Mouse (Mus musculus) erythroblast, embryonic 14.5 days (primary cell): ENCODE results near the gene Abca13. TPM values are rescaled to one million over a fixed set of nuclear protein-coding genes. Genes with fewer than 3 reads are reported as not detected.

Source experiments
- H3K27me3 ChIP-seq: 2 replicates; pipeline ENCODE4 v1.6.1; 2012; ENCODE audit warnings: inconsistent platforms; ENCODE audit not compliant: control insufficient read depth
- H3K36me3 ChIP-seq: 2 replicates; pipeline ENCODE4 v1.6.1; 2012; ENCODE audit warnings: mild to moderate bottlenecking, inconsistent platforms; ENCODE audit not compliant: control insufficient read depth
- H3K4me1 ChIP-seq: 2 replicates; pipeline ENCODE4 v1.6.1; 2012; ENCODE audit warnings: inconsistent platforms; ENCODE audit not compliant: control insufficient read depth
- H3K4me3 ChIP-seq: replicated peaks from 2 replicates; pipeline ENCODE3; 2012; ENCODE audit warnings: moderate library complexity, mild to moderate bottlenecking, inconsistent platforms
- H3K9me3 ChIP-seq: 2 replicates; pipeline ENCODE4 v1.6.1; 2012; ENCODE audit warnings: low read length, inconsistent platforms, mixed read lengths; ENCODE audit not compliant: control insufficient read depth
- GATA1 ChIP-seq: IDR thresholded peaks from 2 replicates; pipeline ENCODE4 v1.6.1; 2012; ENCODE audit warnings: low read length, inconsistent platforms, mixed read lengths
- TAL1 ChIP-seq: IDR thresholded peaks from 3 replicates; pipeline ENCODE4 v1.6.1; 2012; ENCODE audit warnings: low read length, inconsistent platforms, mixed read lengths
- polyA plus RNA-seq: library from polyadenylated mRNA; stranded (reverse); fragments of >175 nt; gene quantifications from 2 replicates; pipeline ENCODE4 v1.2.3, GENCODE M21; 2012

Abca13 gene
- polyA plus RNA-seq, 1 experiment = not detected

GRCm38 (mm10) chr11:9684952-9685351 is 493.2 kb downstream of the Abca13 start:
- TF ChIP-seq GATA1 (no peak), TAL1 (no peak)
- no peak overlapping the region for H3K4me3 ChIP-seq
- no peaks in the 10 kb centered on the region for H3K9me3 ChIP-seq
- no peaks in the 10 kb centered on the region for H3K27me3 ChIP-seq
- no peaks in the 10 kb centered on the region for H3K36me3 ChIP-seq
- no peaks in the 10 kb centered on the region for H3K4me1 ChIP-seq

DNA sequence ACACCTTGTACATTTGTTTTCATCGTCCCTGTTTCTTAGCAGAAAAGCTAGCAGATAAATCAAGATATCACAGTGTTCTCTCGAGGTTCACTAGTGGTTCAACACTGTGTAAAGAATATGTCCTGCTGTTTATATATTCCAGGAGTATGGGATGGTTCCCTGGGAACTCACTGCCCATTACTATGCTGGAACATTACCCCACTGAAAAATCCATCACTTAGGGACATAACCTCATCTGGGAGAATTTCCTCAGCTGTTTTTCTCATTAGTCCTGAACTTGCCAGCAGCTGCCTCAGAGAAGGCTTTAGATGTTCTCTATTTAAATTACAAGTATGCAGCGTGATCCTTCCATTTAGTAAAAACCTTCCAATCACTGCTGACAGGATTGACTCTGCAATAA is 513.4 kb downstream of the Abca13 start:
- TF ChIP-seq GATA1 (no peak), TAL1 (no peak)
- no peaks in the 10 kb centered on the region for H3K27me3 ChIP-seq
- no peak overlapping the region for H3K4me3 ChIP-seq
- H3K4me1 ChIP-seq = no peaks in the 10 kb centered on the region
- H3K36me3 ChIP-seq = no peaks in the 10 kb centered on the region
- no peaks in the 10 kb centered on the region for H3K9me3 ChIP-seq

DNA sequence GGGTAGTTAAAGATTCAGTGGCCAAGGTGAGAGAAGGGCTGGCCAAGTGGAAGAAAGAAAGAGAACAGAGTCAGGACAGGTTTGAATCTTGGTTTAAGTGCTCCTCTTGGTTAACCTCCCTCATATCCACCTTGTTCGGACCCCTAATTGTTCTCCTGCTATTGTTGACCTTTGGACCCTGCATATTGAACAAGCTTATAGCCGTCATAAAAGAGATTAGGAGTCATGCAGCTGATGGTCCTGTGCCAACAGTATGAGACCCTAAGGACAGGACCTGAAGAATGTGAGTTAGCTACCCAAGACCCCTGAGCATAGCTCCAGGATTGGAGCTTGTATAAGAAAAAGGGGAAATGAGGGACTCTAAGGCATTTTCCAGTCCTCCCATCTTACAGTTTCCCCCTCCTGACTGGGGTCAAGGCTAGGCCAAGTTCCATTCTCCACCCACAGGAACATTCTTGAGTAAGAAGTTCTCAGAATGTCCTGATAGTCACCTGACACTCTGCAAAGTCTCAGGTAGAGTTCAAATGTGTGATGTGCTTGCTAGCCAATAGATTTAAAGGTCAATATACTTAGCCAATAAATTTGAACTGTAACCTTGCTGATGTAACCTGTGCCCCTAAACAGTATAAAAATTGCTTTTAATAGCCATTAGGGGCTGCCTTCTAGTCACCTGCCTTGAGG is 536.2 kb downstream of the Abca13 start:
- Histone ChIP-seq H3K4me1 (no peaks in the 10 kb centered on the region), H3K9me3 (no peaks in the 10 kb centered on the region), H3K27me3 (no peaks in the 10 kb centered on the region), H3K4me3 (no peak overlapping the region), H3K36me3 (no peaks in the 10 kb centered on the region)
- TF ChIP-seq GATA1 = no peak
- no peak for TF ChIP-seq TAL1

DNA sequence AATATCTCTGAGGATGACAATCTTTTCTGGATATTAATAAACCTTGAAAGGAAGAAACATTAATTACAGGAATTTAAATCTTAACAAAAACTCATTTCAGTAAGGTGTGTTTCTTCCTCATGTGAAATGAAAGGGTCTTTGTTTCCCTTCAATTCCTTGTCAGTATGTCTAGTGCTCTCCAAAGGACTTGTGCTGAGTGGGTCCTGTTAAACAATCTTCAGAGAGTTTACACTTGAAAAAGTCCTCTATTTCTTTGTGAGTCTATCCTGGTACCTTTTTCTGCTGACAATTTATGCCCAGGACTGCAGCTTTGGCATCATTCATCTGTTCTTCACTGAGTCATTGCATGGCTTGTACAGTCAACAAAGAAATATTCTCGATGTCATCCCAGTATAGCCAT is 539.6 kb downstream of the Abca13 start:
- H3K9me3 ChIP-seq = no peaks in the 10 kb centered on the region
- H3K4me3 ChIP-seq = no peak overlapping the region
- no peaks in the 10 kb centered on the region for H3K4me1 ChIP-seq
- no peaks in the 10 kb centered on the region for H3K27me3 ChIP-seq
- H3K36me3 ChIP-seq = no peaks in the 10 kb centered on the region
- TF ChIP-seq GATA1 (no peak), TAL1 (no peak)

Other genes starting within 250 kb of the Abca13 start
- 0.10 and 0.19 TPM in 2 replicates for gene Pkd1l1, start 218.7 kb upstream of the Abca13 start, polyA plus RNA-seq
- gene Hus1, start 180.8 kb upstream of the Abca13 start, polyA plus RNA-seq = 0.10 and 0.20 TPM in 2 replicates
- not detected in 2 replicates for gene Gm11992, start 143.3 kb upstream of the Abca13 start, polyA plus RNA-seq
- not detected in 2 replicates for gene Sun3, start 143.0 kb upstream of the Abca13 start, polyA plus RNA-seq
- not detected in 2 replicates for gene Upp1, start 73.8 kb upstream of the Abca13 start, polyA plus RNA-seq